Mouse (Mus musculus): Measurements from ENCODE around the gene 1700012B09Rik.

The 1700012B09Rik gene

DNA sequence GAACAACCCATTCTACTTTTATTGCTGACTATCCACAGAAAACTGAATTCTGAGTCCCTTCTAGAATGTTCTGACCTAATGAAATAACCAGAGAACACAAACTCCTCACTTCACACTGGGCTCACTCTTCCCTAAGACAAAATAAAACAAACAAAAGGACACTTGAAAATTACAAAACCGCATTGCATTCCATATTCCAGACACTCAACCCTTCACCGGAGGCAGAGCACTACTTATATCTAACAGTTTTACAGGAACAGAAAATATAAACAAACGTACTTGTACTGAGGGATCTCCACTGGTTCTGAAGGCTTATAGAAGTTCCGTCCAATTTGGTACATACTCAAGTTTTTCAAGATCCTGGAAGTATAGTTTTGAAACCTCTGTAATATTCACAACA is 42.5 kb downstream of the 1700012B09Rik start:
- no peak for DNase-seq

GRCm38 (mm10) chr9:14726629-14727028 is 44.2 kb downstream of the 1700012B09Rik start:
- no peak for DNase-seq

- no peak for DNase-seq
Observed at GRCm38 (mm10) chr9:14726005-14726404, 44.8 kb downstream of the 1700012B09Rik start.

DNA sequence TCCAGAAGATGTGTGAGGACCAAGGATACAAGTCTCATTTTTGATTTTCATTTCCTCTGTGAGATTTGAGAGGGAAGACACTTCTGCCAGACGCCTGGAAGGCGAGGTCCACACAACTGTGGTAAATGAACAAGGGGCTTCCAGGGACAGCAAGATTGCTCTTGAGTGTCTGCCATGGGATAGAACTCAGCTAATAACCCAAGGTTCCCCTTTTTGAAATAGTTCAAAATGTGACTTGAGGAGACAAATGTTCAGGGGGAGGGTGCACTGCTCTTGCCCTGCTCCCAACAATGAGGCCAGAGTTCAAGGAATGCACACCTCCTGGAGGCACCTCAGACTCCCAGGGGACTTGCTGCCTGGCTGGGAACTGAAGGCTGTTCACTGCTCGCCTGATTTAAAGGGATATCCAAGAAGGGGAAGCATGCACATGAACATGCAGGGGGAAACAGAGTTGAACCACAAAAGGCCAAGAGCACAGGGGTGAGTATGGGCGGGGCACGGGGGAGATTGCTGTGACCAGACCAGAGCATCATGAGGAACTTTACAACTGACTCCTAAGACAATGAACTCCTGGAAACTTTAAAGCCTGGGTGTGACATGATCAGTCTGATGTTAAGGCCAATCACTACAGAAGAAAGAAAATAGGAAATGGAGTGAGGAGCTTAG is 45.9 kb downstream of the 1700012B09Rik start:
- DNase-seq, result no peak

- no peak for DNase-seq
Observed at GRCm38 (mm10) chr9:14721610-14722009, 49.2 kb downstream of the 1700012B09Rik start.

DNA sequence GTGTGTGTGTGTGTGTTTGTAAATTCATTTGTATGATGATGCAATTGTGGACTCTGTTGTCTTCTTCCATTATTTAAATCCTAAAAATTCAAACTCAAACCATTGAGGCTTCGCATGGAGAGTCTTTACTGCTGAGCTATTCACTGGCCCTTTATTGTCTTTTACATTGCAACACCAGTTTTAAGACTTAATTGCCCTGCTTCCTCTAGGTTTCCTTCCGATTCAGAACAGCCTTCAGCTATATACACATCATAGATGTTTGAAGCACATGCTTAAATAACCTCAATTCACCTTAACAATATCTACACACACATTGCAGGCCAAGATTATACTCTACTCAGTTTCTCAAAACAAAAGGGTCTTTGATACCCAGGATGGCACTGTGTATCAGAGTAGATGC is 50.4 kb downstream of the 1700012B09Rik start:
- no peak for DNase-seq

- DNase-seq, result no peak
Observed at GRCm38 (mm10) chr9:14718332-14718691, 52.5 kb downstream of the 1700012B09Rik start.

DNA sequence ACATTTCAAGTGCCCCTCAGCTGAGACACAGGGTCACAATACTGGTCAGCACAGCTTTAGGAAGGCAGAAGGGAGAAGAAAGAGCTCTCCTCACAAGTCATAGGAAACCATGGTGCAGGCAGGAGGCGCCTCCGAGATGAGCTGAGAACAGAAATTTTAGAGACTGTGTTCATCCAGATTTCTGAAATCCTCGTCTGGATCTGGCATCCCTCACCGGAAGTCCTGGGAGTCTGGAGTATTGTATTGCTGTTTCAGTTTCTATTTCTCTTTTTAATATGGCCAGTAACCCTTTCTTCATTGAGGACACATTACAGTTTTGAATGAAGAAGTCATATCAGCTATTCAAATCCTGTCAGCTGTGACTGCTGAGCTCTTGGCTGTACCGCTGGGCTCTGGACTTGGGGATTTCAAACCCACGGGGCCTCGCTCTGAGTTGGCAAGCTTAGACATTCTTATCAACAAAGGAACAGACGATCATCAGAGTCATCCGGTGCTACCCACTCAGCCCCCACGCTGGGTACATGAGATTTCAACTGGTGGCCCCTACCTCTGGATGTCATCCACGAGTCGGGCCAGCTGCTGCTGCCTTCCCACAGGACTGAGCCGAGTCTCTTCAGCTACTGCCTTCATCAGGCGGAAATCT is 53.0 kb downstream of the 1700012B09Rik start:
- no peak for DNase-seq

DNA sequence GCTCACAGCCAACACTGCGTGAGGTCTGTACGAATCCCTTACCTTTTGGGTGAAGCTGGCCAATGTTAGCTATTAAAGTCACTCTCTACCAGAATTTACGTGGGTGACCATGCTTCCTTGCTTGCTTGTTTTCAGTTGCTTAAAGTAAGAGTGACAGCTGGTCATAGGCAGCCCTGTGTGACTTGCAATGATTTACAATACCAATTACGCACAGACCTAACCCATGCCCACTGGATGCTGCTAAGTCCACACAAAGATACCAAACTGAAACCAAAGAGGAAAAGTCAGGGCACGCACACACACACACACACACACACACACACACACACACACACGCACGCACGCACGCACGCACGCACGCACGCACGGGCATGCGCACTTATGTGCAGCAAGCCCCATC is 55.6 kb downstream of the 1700012B09Rik start:
- no peak for DNase-seq

- no peak for DNase-seq
Observed at GRCm38 (mm10) chr9:14710910-14711309, 59.9 kb downstream of the 1700012B09Rik start.
